Mouse (Mus musculus): ENCODE measurements around the gene Elp6.

DNA sequence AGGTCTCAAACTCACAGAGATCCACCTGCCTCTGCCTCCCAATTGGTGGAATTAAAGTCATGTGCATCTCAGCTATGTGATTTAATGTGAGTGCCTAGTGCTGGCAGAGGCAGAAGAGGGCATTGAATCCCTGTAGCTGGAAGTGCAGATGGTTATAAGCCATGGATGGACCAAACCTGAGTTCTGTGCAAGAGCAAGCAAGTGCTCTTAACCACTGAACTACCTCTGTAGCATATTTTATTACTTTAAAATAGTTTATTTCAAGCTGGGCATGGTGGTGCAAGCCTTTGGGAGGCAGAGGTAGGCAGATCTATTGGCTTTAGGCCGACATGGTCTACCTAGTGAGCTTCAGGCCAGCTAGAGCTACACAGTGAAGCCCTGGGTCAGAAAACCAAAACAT, 19.2 kb downstream of the Elp6 start:
- TF ChIP-seq POLR2A (IDR thresholded peaks at IDR 0.05; ENCODE audit: borderline replicate concordance, insufficient read depth, low read length) (no peak), CTCF (IDR thresholded peaks at IDR 0.05; ENCODE audit: borderline replicate concordance, insufficient read depth, low read depth, low read length) (no peak)
